Mouse (Mus musculus) neutrophil, adult 5-6 weeks (primary cell): ENCODE results near the gene Ebp. TPM values are rescaled to one million over a fixed set of nuclear protein-coding genes. Genes with fewer than 3 reads are reported as not detected.

Experiments
- total RNA-seq: library from RNA; stranded (forward); fragments of 200-1000 nt; gene quantifications from 2 replicates; pipeline ENCODE4 v1.2.3, GENCODE M21; 2017

Ebp gene
- total RNA-seq, 1 experiment from 2014 or later = 47.1 TPM

Other genes with a start within 250 kb of the Ebp start
- gene Hdac6, start 245.6 kb downstream of the Ebp start, total RNA-seq = 6.4 and 9.7 TPM in 2 replicates
- 1.4 and 2.0 TPM in 2 replicates for gene Gata1, start 215.4 kb downstream of the Ebp start, total RNA-seq
- gene Glod5, start 175.0 kb downstream of the Ebp start, total RNA-seq = not detected in 2 replicates
- 19.5 and 22.6 TPM in 2 replicates for gene Suv39h1, start 118.8 kb downstream of the Ebp start, total RNA-seq
- gene Was, start 103.0 kb downstream of the Ebp start, total RNA-seq = 179 and 193 TPM in 2 replicates
- 55.2 and 56.3 TPM in 2 replicates for gene Wdr13, start 60.6 kb downstream of the Ebp start, total RNA-seq
- gene Rbm3, start 47.6 kb downstream of the Ebp start, total RNA-seq = 390 and 446 TPM in 2 replicates
- 12.0 and 12.8 TPM in 2 replicates for gene Tbc1d25, start 17.3 kb downstream of the Ebp start, total RNA-seq
- gene Porcn, start 13.0 kb upstream of the Ebp start, total RNA-seq = 0.23 TPM in 1 of 2 replicates, not detected in the other
- 8.7 and 15.9 TPM in 2 replicates for gene Ftsj1, start 58.9 kb upstream of the Ebp start, total RNA-seq
- gene Slc38a5, start 77.6 kb upstream of the Ebp start, total RNA-seq = 0.49 TPM in 1 of 2 replicates, not detected in the other
- gene Ssxb10, start 133.9 kb upstream of the Ebp start, total RNA-seq = not detected in 2 replicates
- gene Ssxb9, start 173.5 kb upstream of the Ebp start, total RNA-seq = not detected in 2 replicates
- gene Ssxb1, start 219.8 kb upstream of the Ebp start, total RNA-seq = not detected in 2 replicates